Mouse (Mus musculus) MEL (cell line): ENCODE measurements around the gene Hemk1.

Experiments
- BHLHE40 ChIP-seq: IDR thresholded peaks from 2 replicates; pipeline ENCODE4 v1.6.1; 2012; ENCODE audit warnings: low read depth, mild to moderate bottlenecking, inconsistent platforms, low read length, improper control_type of control experiment, borderline replicate concordance
- CHD1 ChIP-seq: IDR thresholded peaks from 2 replicates; pipeline ENCODE4 v1.6.1; 2012; ENCODE audit warnings: low read depth, mild to moderate bottlenecking, inconsistent platforms, low read length, improper control_type of control experiment
- CTCF ChIP-seq, 3 experiments: IDR thresholded peaks in 2 of 3; conservative IDR thresholded peaks in 1 of 3; 2 replicates each; pipeline ENCODE4 v1.5.1; 2011 to 2012; ENCODE audit warnings: low read length in 3 of 3, low read depth in 2 of 3, mild to moderate bottlenecking in 2 of 3, improper control_type of control experiment in 1 of 3, inconsistent platforms in 1 of 3, mixed read lengths in 1 of 3, moderate library complexity in 1 of 3; ENCODE audit not compliant: control insufficient read depth in 1 of 3, insufficient read depth in 1 of 3, poor library complexity in 1 of 3, severe bottlenecking in 1 of 3
- EP300 ChIP-seq, 2 experiments: IDR thresholded peaks; 2 replicates each; pipeline ENCODE4 v1.6.1; 2011; ENCODE audit warnings: improper control_type of control experiment in 2 of 2, low read length in 2 of 2, low read depth in 1 of 2, mild to moderate bottlenecking in 1 of 2
- ETS1 ChIP-seq: IDR thresholded peaks from 2 replicates; pipeline ENCODE4 v1.6.1; 2012; ENCODE audit warnings: low read depth, mild to moderate bottlenecking, inconsistent platforms, low read length, improper control_type of control experiment, moderate library complexity
- GABPA ChIP-seq: IDR thresholded peaks from 2 replicates; pipeline ENCODE4 v1.6.1; 2012; ENCODE audit warnings: low read depth, mild to moderate bottlenecking, inconsistent platforms, low read length, improper control_type of control experiment, moderate library complexity
- HCFC1 ChIP-seq: IDR thresholded peaks from 2 replicates; pipeline ENCODE4 v1.6.1; 2012; ENCODE audit warnings: low read depth, mild to moderate bottlenecking, inconsistent platforms, low read length, improper control_type of control experiment, moderate library complexity
- MAX ChIP-seq: IDR thresholded peaks from 2 replicates; pipeline ENCODE4 v1.6.1; 2011; ENCODE audit warnings: low read length, improper control_type of control experiment
- NELFE ChIP-seq: IDR thresholded peaks from 2 replicates; pipeline ENCODE4 v1.6.1; 2011; ENCODE audit warnings: low read depth, low read length, improper control_type of control experiment
- POLR2A ChIP-seq, 2 experiments: IDR thresholded peaks; 2 replicates each; pipeline ENCODE4 v1.6.1; 2011 to 2012; ENCODE audit warnings: low read length in 2 of 2, mild to moderate bottlenecking in 2 of 2, control low read depth in 1 of 2, improper control_type of control experiment in 1 of 2, low read depth in 1 of 2, moderate library complexity in 1 of 2; ENCODE audit not compliant: control insufficient read depth in 1 of 2, insufficient read depth in 1 of 2, poor library complexity in 1 of 2
- TCF12 ChIP-seq: IDR thresholded peaks from 2 replicates; pipeline ENCODE4 v1.6.1; 2014; ENCODE audit warnings: low read depth, mild to moderate bottlenecking, inconsistent platforms, low read length, improper control_type of control experiment, moderate library complexity
- USF1 ChIP-seq: IDR thresholded peaks from 2 replicates; pipeline ENCODE4 v1.6.1; 2014; ENCODE audit warnings: low read depth, mild to moderate bottlenecking, inconsistent platforms, low read length, improper control_type of control experiment, moderate library complexity

GRCm38 (mm10) chr9:107360989-107361388 is 22.8 kb upstream of the Hemk1 start:
- TF ChIP-seq EP300 (IDR thresholded peaks at IDR 0.05; ENCODE audit: low read depth in 1 of 2, low read length in 2 of 2) (no peak), CTCF (IDR thresholded peaks at IDR 0.05 in 2 of 3, conservative IDR thresholded peaks at IDR 0.05 in 1 of 3; ENCODE audit: control insufficient read depth in 1 of 3, insufficient read depth in 1 of 3, low read depth in 2 of 3, low read length in 3 of 3, poor library complexity in 1 of 3, severe bottlenecking in 1 of 3) (no peak), BHLHE40 (no peak), MAX (no peak), GABPA (no peak), ETS1 (no peak), HCFC1 (no peak), TCF12 (no peak), CHD1 (no peak), USF1 (no peak), POLR2A (IDR thresholded peaks at IDR 0.05; ENCODE audit: control insufficient read depth in 1 of 2, insufficient read depth in 1 of 2, low read depth in 1 of 2, low read length in 2 of 2, poor library complexity in 1 of 2) (no peak), NELFE (no peak)
